Mouse (Mus musculus) embryonic facial prominence, embryonic 12.5 days (tissue): ENCODE data around the gene Smo. TPM values are rescaled to one million over a fixed set of nuclear protein-coding genes. Genes with fewer than 3 reads are reported as not detected.

Experiments
- ATAC-seq: fragments of 200-750 bp; cut with Nextera tagmentation; 2 replicates; pipeline ENCODE4 v1.8.0; 2017; ENCODE audit not compliant: insufficient number of reproducible peaks, insufficient read depth, low FRiP score, low TSS enrichment
- H3K27ac ChIP-seq: fragments of 300-500 bp; sonication (generic); 2 replicates; pipeline ENCODE4 v1.5.1; 2016; ENCODE audit warnings: mild to moderate bottlenecking
- H3K27me3 ChIP-seq: fragments of 300-500 bp; sonication (generic); 2 replicates; pipeline ENCODE4 v1.6.1; 2016; ENCODE audit warnings: mild to moderate bottlenecking, moderate library complexity
- H3K36me3 ChIP-seq: fragments of 300-500 bp; sonication (generic); 2 replicates; pipeline ENCODE4 v1.6.1; 2016; ENCODE audit warnings: mild to moderate bottlenecking
- H3K4me1 ChIP-seq: fragments of 300-500 bp; sonication (generic); 2 replicates; pipeline ENCODE4 v1.6.1; 2016
- H3K4me2 ChIP-seq: fragments of 300-500 bp; sonication (generic); replicated peaks from 2 replicates; pipeline ENCODE4 v1.6.1; 2016; ENCODE audit warnings: mild to moderate bottlenecking, moderate library complexity
- H3K4me3 ChIP-seq: fragments of 300-500 bp; sonication (generic); 2 replicates; pipeline ENCODE4 v1.5.1; 2016; ENCODE audit warnings: mild to moderate bottlenecking
- H3K9ac ChIP-seq: fragments of 300-500 bp; sonication (generic); 2 replicates; pipeline ENCODE4 v1.6.1; 2016; ENCODE audit warnings: mild to moderate bottlenecking, moderate library complexity
- H3K9me3 ChIP-seq: fragments of 300-500 bp; sonication (generic); 2 replicates; pipeline ENCODE4 v1.6.1; 2016; ENCODE audit warnings: mild to moderate bottlenecking, moderate library complexity
- WGBS: fragments of 180-500 bp; shearing (Covaris S2); methylation state at CpG from one replicate; pipeline ENCODE4 v1.1.7; 2016; 5-methylcytosine and 5-hydroxymethylcytosine counted together
- polyA plus RNA-seq: library from polyadenylated mRNA; unstranded; fragments of >200 nt; fragmentation: Nextera tagmentation; extraction: Ambion mirVana; gene quantifications from 2 replicates; pipeline ENCODE4 v1.2.1, GENCODE M21; 2016

The Smo gene
- polyA plus RNA-seq: 69.1 and 70.5 TPM in 2 replicates

DNA sequence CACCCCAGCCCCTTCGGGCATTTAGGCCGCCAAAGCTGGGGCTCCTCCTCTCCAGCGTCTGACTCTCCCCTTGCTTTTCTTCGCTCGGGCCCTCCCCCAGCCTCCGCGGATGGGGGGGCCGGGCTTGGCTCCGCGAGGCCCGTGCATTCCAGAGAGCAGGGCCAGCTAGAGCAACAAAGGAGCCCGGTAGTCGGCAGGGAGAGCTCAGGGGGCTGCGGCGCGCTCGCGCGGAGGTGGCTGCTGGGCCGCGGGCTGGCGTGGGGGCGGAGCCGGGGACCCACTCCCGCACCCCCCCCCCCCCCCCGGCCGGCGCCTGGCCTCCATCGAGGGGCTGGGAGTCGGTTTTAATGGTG is at the start of gene Smo:
Smo (plus strand) TSS at position 168 of the 353 bp plus-strand sequence.
- Histone ChIP-seq H3K36me3 (peaks cover 13% of the 10 kb centered on the region; the same call in 1 of the 2 replicates), H3K9ac (peak within 1 kb of the TSS; percentile 99), H3K4me2 (peak within 1 kb of the TSS; percentile 93), H3K4me1 (peaks cover 19% of the 10 kb centered on the region), H3K27me3 (no peaks in the 10 kb centered on the region), H3K4me3 (peak within 1 kb of the TSS; percentile 93), H3K9me3 (no peaks in the 10 kb centered on the region), H3K27ac (peak within 1 kb of the TSS; percentile 99)
- peak; percentile 98 for ATAC-seq
- 2% methylated on average over 28 of the region's 30 CpGs for WGBS

GRCm38 (mm10) chr6:29685952-29686351 is 49.4 kb upstream of the Smo start:
- Histone ChIP-seq H3K36me3 (no peaks in the 10 kb centered on the region), H3K27me3 (no peaks in the 10 kb centered on the region), H3K4me2 (no peak overlapping the region), H3K9me3 (no peaks in the 10 kb centered on the region), H3K4me1 (no peaks in the 10 kb centered on the region), H3K4me3 (no peak overlapping the region), H3K9ac (no peak overlapping the region), H3K27ac (no peak overlapping the region)
- no peak for ATAC-seq
- 78% methylated on average over 4 of the region's 4 CpGs for WGBS

DNA sequence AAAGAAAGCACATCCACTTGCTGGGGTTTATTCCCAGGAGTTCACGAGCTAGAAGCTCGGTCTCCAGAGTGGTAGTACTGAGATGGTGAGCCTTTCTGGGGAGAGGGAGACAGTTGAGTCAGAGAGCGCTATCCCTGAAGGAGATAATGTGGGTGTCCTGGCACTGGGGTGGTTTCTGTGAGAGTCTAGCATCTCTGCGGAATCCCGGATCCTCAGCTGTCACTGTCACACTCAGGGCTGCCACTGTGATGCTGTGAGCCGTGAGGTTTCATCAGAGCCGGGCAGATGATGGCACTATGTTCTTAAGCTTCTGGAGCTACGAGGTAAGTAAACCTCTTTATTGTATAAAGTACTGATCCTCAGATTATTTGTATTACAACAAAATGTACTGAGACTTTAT is 45.8 kb upstream of the Smo start:
- no peaks in the 10 kb centered on the region for H3K36me3 ChIP-seq
- H3K27me3 ChIP-seq: peaks cover 21% of the 10 kb centered on the region
- no peak overlapping the region for H3K9ac ChIP-seq
- no peak overlapping the region for H3K4me2 ChIP-seq
- no peaks in the 10 kb centered on the region for H3K9me3 ChIP-seq
- no peak overlapping the region for H3K27ac ChIP-seq
- no peak overlapping the region for H3K4me3 ChIP-seq
- 82% methylated on average over 8 of the region's 8 CpGs for WGBS
- H3K4me1 ChIP-seq: peaks cover 1% of the 10 kb centered on the region; the same call in 1 of the 2 replicates
- ATAC-seq: no peak

DNA sequence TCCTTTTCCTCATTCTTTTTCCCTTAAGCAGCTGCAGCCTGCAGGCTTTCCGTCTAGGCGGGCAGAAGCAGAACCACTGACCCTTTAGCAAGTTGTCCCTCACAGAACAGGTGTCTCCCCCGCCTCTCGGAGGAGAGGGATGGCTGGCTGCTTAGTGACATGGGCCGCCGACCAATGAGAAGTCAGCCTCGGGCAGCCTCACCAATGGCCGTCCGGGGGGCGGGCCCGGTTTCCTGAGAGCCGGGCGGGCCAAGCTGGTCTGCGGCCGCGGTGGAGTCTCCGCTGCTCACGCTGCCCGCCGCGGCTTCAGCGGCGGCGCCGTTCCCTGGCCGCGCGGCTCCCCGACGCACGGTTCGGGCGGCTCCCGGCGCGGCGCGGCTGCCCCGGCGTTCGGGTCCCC is 41.4 kb upstream of the Smo start, which contains the start of gene Tspan33:
Tspan33 (plus strand) TSS at position 270 of the 400 bp plus-strand sequence.
- H3K9me3 ChIP-seq: no peaks in the 10 kb centered on the region
- no peaks in the 10 kb centered on the region for H3K36me3 ChIP-seq
- peak within 1 kb of the TSS; percentile 74 for H3K9ac ChIP-seq
- WGBS: under 1% methylated on average over 34 of the region's 41 CpGs
- peaks cover 33% of the 10 kb centered on the region for H3K27me3 ChIP-seq
- H3K4me3 ChIP-seq: peak within 1 kb of the TSS; percentile 70
- peak within 1 kb of the TSS; percentile 98 for H3K4me2 ChIP-seq
- ATAC-seq: peak; percentile 94
- H3K4me1 ChIP-seq: peaks cover 7% of the 10 kb centered on the region; the same call in 1 of the 2 replicates
- no peak within 1 kb of the TSS for H3K27ac ChIP-seq

GRCm38 (mm10) chr6:29694375-29695289 is 40.7 kb upstream of the Smo start:
- Histone ChIP-seq H3K4me3 (peak overlapping the region; percentile 70), H3K4me1 (peaks cover 7% of the 10 kb centered on the region; the same call in 1 of the 2 replicates), H3K9ac (peak overlapping the region; percentile 74), H3K36me3 (no peaks in the 10 kb centered on the region), H3K27me3 (peaks cover 33% of the 10 kb centered on the region), H3K9me3 (no peaks in the 10 kb centered on the region), H3K27ac (no peak overlapping the region), H3K4me2 (peak overlapping the region; percentile 98)
- ATAC-seq: no peak
- WGBS: 4% methylated on average over 35 of the region's 35 CpGs

GRCm38 (mm10) chr6:29695290-29695674 is 40.0 kb upstream of the Smo start:
- Histone ChIP-seq H3K9me3 (no peaks in the 10 kb centered on the region), H3K27ac (no peak overlapping the region), H3K36me3 (no peaks in the 10 kb centered on the region), H3K27me3 (peaks cover 33% of the 10 kb centered on the region), H3K4me2 (no peak overlapping the region), H3K4me1 (peaks cover 7% of the 10 kb centered on the region; the same call in 1 of the 2 replicates), H3K9ac (no peak overlapping the region), H3K4me3 (no peak overlapping the region)
- 47% methylated on average over 3 of the region's 3 CpGs for WGBS
- no peak for ATAC-seq

DNA sequence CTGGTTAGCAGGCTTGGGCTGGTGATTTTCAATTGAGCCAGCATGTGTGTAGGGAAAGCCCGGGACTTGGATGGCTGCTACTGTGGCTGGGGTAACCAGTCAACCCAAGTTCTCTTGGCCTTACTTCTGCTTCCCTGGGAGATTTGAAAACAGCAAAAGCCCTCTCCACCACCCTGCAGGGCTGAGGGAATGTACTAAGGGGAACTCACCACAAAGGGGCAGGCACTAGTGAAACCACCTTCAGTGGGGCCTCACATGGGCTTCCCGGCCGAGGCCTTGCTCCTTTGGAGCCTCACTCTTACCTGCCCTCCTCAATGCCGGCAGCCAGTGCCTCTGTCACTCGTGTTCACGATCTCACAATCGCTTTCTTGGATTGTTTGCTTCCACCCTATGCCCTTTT is 39.3 kb upstream of the Smo start:
- 72% methylated on average over 7 of the region's 7 CpGs for WGBS
- H3K27ac ChIP-seq: no peak overlapping the region
- no peak for ATAC-seq
- no peak overlapping the region for H3K9ac ChIP-seq
- H3K4me1 ChIP-seq: peaks cover 7% of the 10 kb centered on the region; the same call in 1 of the 2 replicates
- H3K9me3 ChIP-seq: no peaks in the 10 kb centered on the region
- H3K4me2 ChIP-seq: no peak overlapping the region
- no peaks in the 10 kb centered on the region for H3K36me3 ChIP-seq
- no peak overlapping the region for H3K4me3 ChIP-seq
- H3K27me3 ChIP-seq: peaks cover 33% of the 10 kb centered on the region

GRCm38 (mm10) chr6:29697139-29697538 is 38.2 kb upstream of the Smo start:
- H3K4me1 ChIP-seq: peaks cover 7% of the 10 kb centered on the region; the same call in 1 of the 2 replicates
- no peak overlapping the region for H3K9ac ChIP-seq
- H3K4me3 ChIP-seq: no peak overlapping the region
- H3K36me3 ChIP-seq: no peaks in the 10 kb centered on the region
- ATAC-seq: no peak
- H3K9me3 ChIP-seq: no peaks in the 10 kb centered on the region
- H3K27ac ChIP-seq: no peak overlapping the region
- peak overlapping the region; percentile 14; the same call in 1 of the 2 replicates for H3K4me2 ChIP-seq
- peaks cover 29% of the 10 kb centered on the region for H3K27me3 ChIP-seq

- WGBS: 37% methylated on average over 3 of the region's 3 CpGs
- no peaks in the 10 kb centered on the region for H3K9me3 ChIP-seq
- no peak overlapping the region for H3K9ac ChIP-seq
- H3K4me1 ChIP-seq: peaks cover 7% of the 10 kb centered on the region; the same call in 1 of the 2 replicates
- H3K4me2 ChIP-seq: no peak overlapping the region
- no peaks in the 10 kb centered on the region for H3K36me3 ChIP-seq
- H3K4me3 ChIP-seq: no peak overlapping the region
- H3K27ac ChIP-seq: no peak overlapping the region
- H3K27me3 ChIP-seq: peaks cover 27% of the 10 kb centered on the region
- ATAC-seq: no peak
These were observed 37.8 kb upstream of the Smo start for GRCm38 (mm10) chr6:29697548-29697947.

- no peak overlapping the region for H3K9ac ChIP-seq
- no peak overlapping the region for H3K4me2 ChIP-seq
- peaks cover 15% of the 10 kb centered on the region for H3K27me3 ChIP-seq
- no peaks in the 10 kb centered on the region for H3K9me3 ChIP-seq
- ATAC-seq: no peak
- WGBS: 89% methylated on average over 7 of the region's 7 CpGs
- H3K4me1 ChIP-seq: peaks cover 7% of the 10 kb centered on the region; the same call in 1 of the 2 replicates
- no peaks in the 10 kb centered on the region for H3K36me3 ChIP-seq
- no peak overlapping the region for H3K27ac ChIP-seq
- H3K4me3 ChIP-seq: no peak overlapping the region
These were observed 36.1 kb upstream of the Smo start for GRCm38 (mm10) chr6:29699085-29699745.

DNA sequence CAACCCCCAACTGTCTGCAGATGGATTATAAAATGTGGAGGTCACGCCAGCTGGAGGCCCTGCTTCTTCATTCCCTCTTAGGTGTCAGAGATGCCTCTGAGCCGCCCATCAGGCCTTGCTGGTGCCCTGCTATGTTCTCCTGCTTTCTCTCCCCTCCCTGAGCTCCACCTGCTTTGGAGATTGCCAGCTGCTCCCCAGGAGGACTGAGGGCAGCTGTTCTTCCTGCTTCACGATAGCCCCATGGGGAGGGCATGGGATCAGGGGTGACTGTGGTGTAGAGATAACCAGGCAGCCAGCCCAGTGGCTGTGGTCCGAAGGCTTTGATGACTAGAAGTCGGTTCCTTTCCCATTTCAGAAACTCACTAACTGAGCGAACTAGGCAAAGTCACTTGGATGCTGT is 34.3 kb upstream of the Smo start:
- no peak for ATAC-seq
- Histone ChIP-seq H3K27me3 (no peaks in the 10 kb centered on the region), H3K36me3 (no peaks in the 10 kb centered on the region), H3K27ac (no peak overlapping the region), H3K4me2 (no peak overlapping the region), H3K9me3 (no peaks in the 10 kb centered on the region), H3K4me3 (no peak overlapping the region), H3K4me1 (no peaks in the 10 kb centered on the region), H3K9ac (no peak overlapping the region)
- WGBS: 64% methylated on average over 6 of the region's 6 CpGs
